Mouse (Mus musculus) hindbrain, embryonic 10.5 days (tissue): ENCODE data around the gene Mrps36. TPM values are rescaled to one million over a fixed set of nuclear protein-coding genes. Genes with fewer than 3 reads are reported as not detected.
"Not testable (repeated sequence)": the region's sequence is repeated elsewhere in the genome, so short reads cannot be mapped to it uniquely, and the experiment has no call there.

ENCODE experiments used
- DNase-seq: peaks from one replicate; pipeline ENCODE4 v3.0.0-alpha.2; 2017; ENCODE audit warnings: low spot score
- H3K27ac ChIP-seq: fragments of 300-500 bp; sonication (generic); 2 replicates; pipeline ENCODE4 v1.5.1; 2016; ENCODE audit warnings: mild to moderate bottlenecking, moderate library complexity
- H3K27me3 ChIP-seq: fragments of 300-500 bp; sonication (generic); 2 replicates; pipeline ENCODE4 v1.6.1; 2016; ENCODE audit warnings: mild to moderate bottlenecking; ENCODE audit not compliant: poor library complexity, insufficient read depth, severe bottlenecking
- H3K36me3 ChIP-seq: fragments of 300-500 bp; sonication (generic); 2 replicates; pipeline ENCODE4 v1.6.1; 2016; ENCODE audit warnings: mild to moderate bottlenecking, moderate library complexity
- H3K4me1 ChIP-seq: fragments of 300-500 bp; sonication (generic); replicated peaks from 2 replicates; pipeline ENCODE4 v1.6.1; 2016; ENCODE audit warnings: mild to moderate bottlenecking
- H3K4me3 ChIP-seq: fragments of 300-500 bp; sonication (generic); 2 replicates; pipeline ENCODE4 v1.5.1; 2016; ENCODE audit warnings: mild to moderate bottlenecking, moderate library complexity
- H3K9me3 ChIP-seq: fragments of 300-500 bp; sonication (generic); 2 replicates; pipeline ENCODE4 v1.6.1; 2016; ENCODE audit warnings: mild to moderate bottlenecking, moderate library complexity
- WGBS: fragments of 180-500 bp; shearing (Covaris S2); methylation state at CpG from one replicate; pipeline ENCODE4 v1.1.7; 2016; 5-methylcytosine and 5-hydroxymethylcytosine counted together
- polyA plus RNA-seq: library from polyadenylated mRNA; unstranded; fragments of >200 nt; fragmentation: Nextera tagmentation; extraction: Ambion mirVana; gene quantifications from 2 replicates; pipeline ENCODE4 v1.2.1, GENCODE M21; 2016

Mrps36 gene
- polyA plus RNA-seq, 1 experiment from 2014 or later = 147 TPM

DNA sequence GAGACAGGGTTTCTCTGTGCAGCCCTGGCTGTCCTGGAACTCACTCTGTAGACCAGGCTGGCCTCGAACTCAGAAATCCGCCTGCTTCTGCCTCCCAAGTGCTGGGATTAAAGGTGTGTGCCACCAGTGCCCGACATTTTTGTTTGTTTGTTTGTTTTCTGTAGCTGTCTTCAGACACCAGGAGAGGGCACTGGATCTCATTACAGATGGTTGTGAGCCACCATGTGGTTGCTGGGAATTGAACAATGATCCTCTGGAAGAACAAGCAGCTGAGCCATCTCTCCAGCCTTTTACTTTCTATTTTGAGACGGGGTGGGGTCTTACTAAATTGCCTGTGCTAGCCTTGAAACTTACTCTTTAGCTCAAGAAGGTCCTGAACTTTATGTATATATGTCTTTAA lies 15.9 kb downstream of the Mrps36 start:
- H3K27me3 ChIP-seq, H3K4me3 ChIP-seq, DNase-seq, H3K27ac ChIP-seq, H3K9me3 ChIP-seq: not testable (repeated sequence)
- H3K4me1 ChIP-seq = peaks cover 14% of the 10 kb centered on the region
- whole genome bisulfite sequencing = 94% methylated on average over 4 of the region's 4 CpGs
- peaks cover 51% of the 10 kb centered on the region for H3K36me3 ChIP-seq

DNA sequence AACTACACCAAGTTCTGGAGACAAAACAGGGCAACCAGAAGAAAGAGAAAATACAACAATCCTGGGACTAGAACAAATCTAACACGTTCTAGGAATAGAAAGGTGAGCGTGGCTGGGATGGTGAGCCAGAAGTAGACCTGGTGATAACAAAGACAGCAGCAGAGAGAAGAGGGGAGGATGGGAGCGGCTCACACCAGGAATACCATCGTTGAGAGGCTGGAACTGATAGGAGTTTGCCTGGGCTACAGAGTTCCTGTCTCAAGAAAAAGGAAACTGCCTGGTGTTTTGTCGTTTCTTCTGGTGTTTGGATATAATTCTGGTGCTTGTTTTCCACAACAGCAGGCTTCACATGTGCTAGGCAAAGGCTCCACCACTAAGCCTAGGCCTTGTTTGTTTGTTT lies 16.4 kb downstream of the Mrps36 start:
- Histone ChIP-seq H3K36me3 (peaks cover 55% of the 10 kb centered on the region), H3K9me3 (no peaks in the 10 kb centered on the region), H3K27ac (no peak overlapping the region), H3K4me1 (peaks cover 14% of the 10 kb centered on the region), H3K27me3 (no peaks in the 10 kb centered on the region), H3K4me3 (0 out of 2 replicates have a peak overlapping the region, but pooled peaks have one; percentile 9)
- no peak for DNase-seq
- WGBS = 93% methylated on average over 5 of the region's 5 CpGs

DNA sequence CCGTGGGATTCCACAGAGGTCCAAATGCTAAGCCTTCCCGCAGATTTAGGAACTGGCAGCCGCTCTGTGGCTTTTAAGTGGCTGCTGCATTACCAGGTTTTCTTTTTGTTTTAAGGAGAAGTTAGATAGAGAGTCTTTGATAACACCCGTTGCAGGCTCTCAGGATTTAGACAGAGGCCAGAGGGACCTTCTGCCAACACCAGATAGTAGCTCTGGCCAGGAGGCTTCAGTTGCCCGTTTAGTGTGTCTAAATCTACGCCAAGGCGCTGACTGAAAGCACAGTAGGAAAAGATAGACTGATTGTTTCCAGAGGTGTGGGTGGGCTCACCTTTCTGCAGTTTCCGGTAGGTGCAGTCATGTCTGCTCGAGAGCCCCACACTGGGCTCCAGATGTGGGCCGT lies 19.3 kb downstream of the Mrps36 start:
- peaks cover 82% of the 10 kb centered on the region for H3K36me3 ChIP-seq
- no peaks in the 10 kb centered on the region for H3K27me3 ChIP-seq
- peaks cover 14% of the 10 kb centered on the region for H3K4me1 ChIP-seq
- DNase-seq = no peak
- H3K9me3 ChIP-seq = no peaks in the 10 kb centered on the region
- 89% methylated on average over 10 of the region's 10 CpGs for WGBS
- H3K27ac ChIP-seq = no peak overlapping the region
- no peak overlapping the region for H3K4me3 ChIP-seq

DNA sequence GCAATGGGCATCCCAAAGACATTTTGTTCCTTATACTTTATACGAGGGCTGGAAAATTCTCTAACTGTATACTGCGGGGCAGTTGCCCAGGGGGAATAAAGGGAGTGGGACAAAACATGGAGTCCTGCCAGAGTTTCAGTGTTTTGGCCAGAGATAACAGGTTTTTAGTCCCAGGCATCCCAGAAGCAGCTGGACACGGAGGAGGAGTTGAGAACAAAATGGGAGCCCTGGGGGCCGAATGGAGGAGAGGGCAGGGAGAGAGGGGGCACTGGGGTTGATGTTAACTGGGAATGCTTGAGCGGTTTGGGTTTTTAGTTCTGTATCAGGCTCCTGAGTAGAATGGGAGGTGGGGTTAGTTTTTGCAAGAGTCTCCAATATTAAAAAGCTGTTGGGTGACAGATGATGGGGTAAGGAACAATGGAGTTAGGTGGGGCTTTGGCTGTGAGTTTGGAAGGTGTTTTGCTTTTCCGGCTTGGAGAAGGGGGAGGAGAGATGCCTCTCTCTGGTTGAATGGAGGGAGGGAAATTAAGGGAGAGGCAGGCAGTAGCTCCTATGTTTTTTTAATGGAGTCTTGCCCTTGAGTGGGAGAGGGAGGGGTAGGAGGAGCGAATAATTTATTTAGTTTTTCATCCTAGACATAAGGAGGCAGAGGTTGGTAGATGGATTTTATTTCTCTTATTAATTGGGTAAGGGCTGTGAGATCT lies 20.3 kb downstream of the Mrps36 start:
- Histone ChIP-seq H3K27ac (no peak overlapping the region), H3K36me3 (peaks cover 91% of the 10 kb centered on the region)
- WGBS = 82% methylated on average over 7 of the region's 7 CpGs

DNA sequence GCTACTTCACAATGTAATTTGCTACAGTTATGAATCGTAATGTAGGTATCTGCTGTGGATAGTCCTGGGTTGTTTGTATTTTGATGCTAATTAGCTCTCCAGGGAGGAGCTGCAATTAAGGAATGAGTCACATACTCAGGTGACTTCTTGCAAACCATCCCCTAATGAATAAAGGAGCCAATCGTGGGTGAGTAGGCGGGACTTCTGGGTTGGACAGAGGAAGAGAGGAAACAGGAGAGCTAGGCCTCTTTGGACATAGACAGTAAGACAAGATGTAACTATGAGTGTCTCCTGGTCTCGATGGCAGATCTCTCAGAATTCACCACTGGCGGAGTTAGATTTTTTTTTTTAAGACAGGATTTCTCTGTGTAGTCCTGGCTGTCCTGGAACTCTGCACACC lies 22.8 kb downstream of the Mrps36 start:
- Histone ChIP-seq H3K27me3 (no peaks in the 10 kb centered on the region), H3K4me1 (no peaks in the 10 kb centered on the region), H3K4me3 (no peak overlapping the region), H3K36me3 (peaks cover 91% of the 10 kb centered on the region), H3K9me3 (no peaks in the 10 kb centered on the region), H3K27ac (no peak overlapping the region)
- 93% methylated on average over 5 of the region's 5 CpGs for WGBS
- no peak for DNase-seq

More for the DNA sequence above, 20.3 kb downstream of the Mrps36 start:
- Histone ChIP-seq H3K9me3 (no peaks in the 10 kb centered on the region), H3K4me3 (no peak overlapping the region), H3K27me3 (no peaks in the 10 kb centered on the region), H3K4me1 (peaks cover 4% of the 10 kb centered on the region)
- no peak for DNase-seq

DNA sequence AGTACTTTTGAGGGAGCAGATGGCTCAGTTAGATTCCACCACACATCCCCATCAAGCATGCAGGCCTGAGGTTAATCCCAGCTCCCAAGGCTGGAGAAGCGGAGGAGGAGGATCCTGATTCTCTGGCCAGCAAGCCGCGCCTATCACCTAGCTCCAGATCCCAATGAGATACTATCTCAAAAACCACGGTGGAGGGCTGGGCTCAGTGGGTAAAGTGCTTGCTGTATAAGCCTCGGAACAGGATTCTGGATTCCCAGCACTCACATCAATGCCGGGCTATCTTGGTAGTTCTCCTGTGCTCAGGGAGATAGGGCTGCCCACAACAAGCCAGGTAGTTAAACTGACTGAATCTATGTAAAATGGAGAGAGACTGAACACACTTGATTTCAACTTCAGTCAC lies 29.0 kb downstream of the Mrps36 start:
- Histone ChIP-seq H3K27ac (no peak overlapping the region), H3K36me3 (peaks cover 97% of the 10 kb centered on the region), H3K9me3 (no peaks in the 10 kb centered on the region), H3K4me3 (no peak overlapping the region), H3K4me1 (no peaks in the 10 kb centered on the region), H3K27me3 (no peaks in the 10 kb centered on the region)
- 93% methylated on average over 6 of the region's 6 CpGs for WGBS
- no peak for DNase-seq

DNA sequence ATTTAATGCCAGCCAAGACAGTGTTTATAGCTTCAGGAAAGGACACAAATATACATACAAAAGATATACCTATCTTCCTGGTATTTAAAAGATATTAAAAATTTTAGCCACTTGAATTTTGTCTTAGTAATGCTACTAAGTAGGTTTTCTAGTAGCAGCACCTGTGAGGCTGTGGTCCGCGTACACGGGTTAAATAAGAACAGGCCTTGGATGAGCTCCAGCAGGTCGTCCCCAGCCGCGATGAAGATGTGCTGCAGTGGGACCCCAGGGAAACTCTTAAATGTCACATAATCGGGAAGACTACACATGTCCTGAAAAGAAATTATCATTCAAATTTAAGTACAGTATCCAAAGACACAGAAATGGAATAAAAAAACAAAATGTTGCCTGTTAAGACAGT lies 38.3 kb downstream of the Mrps36 start:
- Histone ChIP-seq H3K27ac (no peak overlapping the region), H3K9me3 (0 out of 2 replicates have a peak, but pooled peaks cover 4% of the 10 kb centered on the region), H3K4me1 (no peaks in the 10 kb centered on the region), H3K4me3 (no peak overlapping the region), H3K27me3 (no peaks in the 10 kb centered on the region), H3K36me3 (peaks cover 98% of the 10 kb centered on the region)
- DNase-seq = no peak
- WGBS = 95% methylated on average over 7 of the region's 7 CpGs

DNA sequence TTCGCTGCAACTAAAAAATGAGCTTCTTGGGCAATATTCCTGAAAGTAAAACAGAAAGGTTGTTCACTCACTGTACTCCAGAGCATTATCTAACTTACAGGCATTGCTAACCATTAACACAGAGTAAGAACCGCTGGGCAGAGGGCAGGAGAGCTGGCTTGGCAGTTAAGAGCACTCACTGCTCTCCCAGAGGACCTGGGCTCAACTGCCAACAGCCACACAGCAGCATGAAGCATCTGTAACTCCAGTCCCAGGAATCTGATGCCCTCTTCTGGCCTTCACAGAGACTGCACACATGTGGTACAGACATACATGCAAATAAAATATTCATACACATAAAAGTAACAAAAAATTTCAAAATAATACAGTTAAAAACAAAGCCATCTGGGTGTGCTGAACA lies 41.0 kb downstream of the Mrps36 start:
- 0 out of 2 replicates have a peak, but pooled peaks cover 4% of the 10 kb centered on the region for H3K9me3 ChIP-seq
- peaks cover 98% of the 10 kb centered on the region for H3K36me3 ChIP-seq
- no peak for DNase-seq
- H3K4me3 ChIP-seq = no peak overlapping the region
- H3K27ac ChIP-seq = no peak overlapping the region
- no peaks in the 10 kb centered on the region for H3K27me3 ChIP-seq
- H3K4me1 ChIP-seq = no peaks in the 10 kb centered on the region
- WGBS = 99% methylated on average over 2 of the region's 2 CpGs

DNA sequence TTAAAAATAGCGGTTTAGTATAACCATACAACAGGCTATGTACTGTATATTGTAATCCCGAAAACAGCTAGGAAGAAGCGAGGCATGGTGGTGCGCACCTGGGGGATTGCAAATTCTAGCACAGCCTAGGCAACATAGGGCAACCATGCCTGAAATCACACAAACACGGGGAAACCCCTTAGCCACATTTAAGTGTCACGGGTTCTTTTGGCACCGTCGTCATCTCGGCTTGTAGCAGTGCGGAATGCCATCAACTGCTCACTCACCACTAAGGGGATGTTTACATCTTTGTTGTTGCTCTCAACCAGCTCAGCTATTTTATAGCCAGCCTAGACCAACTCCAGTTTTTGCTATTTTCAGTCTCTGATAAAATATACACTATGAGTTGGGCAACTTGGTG lies 45.6 kb downstream of the Mrps36 start:
- no peak for DNase-seq
- 0 out of 2 replicates have a peak, but pooled peaks cover 1% of the 10 kb centered on the region for H3K9me3 ChIP-seq
- peaks cover 84% of the 10 kb centered on the region for H3K36me3 ChIP-seq
- H3K4me1 ChIP-seq = no peaks in the 10 kb centered on the region
- no peak overlapping the region for H3K4me3 ChIP-seq
- no peak overlapping the region for H3K27ac ChIP-seq
- 96% methylated on average over 10 of the region's 10 CpGs for WGBS
- H3K27me3 ChIP-seq = no peaks in the 10 kb centered on the region

DNA sequence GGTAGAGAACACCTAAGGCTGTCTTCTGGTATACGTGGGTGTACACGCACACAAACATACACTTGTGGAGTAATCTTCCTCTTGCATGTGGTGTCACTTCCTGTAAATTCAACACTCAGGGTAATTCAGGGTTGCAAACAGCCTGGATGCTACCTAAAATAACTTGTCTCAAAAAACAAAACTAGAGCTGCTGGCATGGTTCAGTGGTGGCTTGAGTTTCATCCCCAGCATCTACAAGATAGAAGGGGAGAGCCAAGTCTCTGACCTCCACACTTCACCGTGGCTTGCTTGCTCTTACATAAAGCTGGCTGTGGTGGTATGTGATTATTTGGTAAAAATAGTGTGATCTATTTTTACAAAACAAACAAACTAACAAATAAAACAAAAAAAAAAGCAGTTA lies 46.9 kb downstream of the Mrps36 start:
- H3K27me3 ChIP-seq = no peaks in the 10 kb centered on the region
- 96% methylated on average over 3 of the region's 3 CpGs for WGBS
- no peaks in the 10 kb centered on the region for H3K9me3 ChIP-seq
- no peak for DNase-seq
- no peak overlapping the region for H3K27ac ChIP-seq
- no peaks in the 10 kb centered on the region for H3K4me1 ChIP-seq
- H3K4me3 ChIP-seq = no peak overlapping the region
- peaks cover 71% of the 10 kb centered on the region for H3K36me3 ChIP-seq

DNA sequence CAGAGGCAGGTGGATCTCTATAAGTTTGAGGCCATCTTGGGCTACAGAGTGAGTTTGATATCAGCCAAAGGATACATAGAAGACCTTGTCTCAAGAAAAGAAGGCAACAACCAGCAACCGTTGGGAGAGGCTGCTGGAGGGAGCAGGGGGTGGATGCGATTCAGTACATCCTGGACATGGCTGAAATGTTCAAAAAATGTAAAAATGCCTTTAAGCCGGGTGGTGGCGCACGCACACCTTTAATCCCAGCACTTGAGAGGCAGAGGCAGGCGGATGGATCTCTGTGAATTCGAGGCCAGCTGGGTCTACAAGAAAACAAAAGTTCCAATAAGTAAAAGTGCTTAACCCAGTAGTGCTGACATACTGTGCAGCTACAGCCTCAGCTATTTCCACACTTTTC lies 56.9 kb downstream of the Mrps36 start:
- Histone ChIP-seq H3K9me3 (no peaks in the 10 kb centered on the region), H3K27me3 (no peaks in the 10 kb centered on the region), H3K4me3 (no peak overlapping the region), H3K4me1 (no peaks in the 10 kb centered on the region), H3K27ac (no peak overlapping the region), H3K36me3 (no peaks in the 10 kb centered on the region)
- WGBS = 69% methylated on average over 7 of the region's 7 CpGs
- no peak for DNase-seq
